8 mouse cellular contexts compared by ENCODE assay signal in genomic region chr4:40969781-40970591, GRCm38 (mm10). TPM values are rescaled to one million over a fixed set of nuclear protein-coding genes. Genes with fewer than 3 reads are reported as not detected.
A peak's percentile ranks its signal among the peaks of the same experiment; 100 is the strongest.
DNase-seq lines count a peak whose midpoint lies in the region; ATAC-seq lines count a peak whose summit lies in the region.

No protein-coding gene starts in this region.

- no peaks in the 10 kb centered on the region for H3K27me3 ChIP-seq in heart, embryonic 15.5 days
- no peaks in the 10 kb centered on the region for H3K27me3 ChIP-seq in limb, embryonic 11.5 days (ENCODE audit: control insufficient read depth, insufficient read depth, low read length)
- H3K27me3 ChIP-seq in neural tube, embryonic 15.5 days (replicated peaks): no peaks in the 10 kb centered on the region

- no peaks in the 10 kb centered on the region for H3K9me3 ChIP-seq in heart, embryonic 15.5 days (replicated peaks)
- H3K9me3 ChIP-seq in limb, embryonic 11.5 days (ENCODE audit: control insufficient read depth, low read length): no peaks in the 10 kb centered on the region
- H3K9me3 ChIP-seq in neural tube, embryonic 15.5 days (replicated peaks): no peaks in the 10 kb centered on the region

- H3K4me1 ChIP-seq in heart, embryonic 15.5 days (replicated peaks): peaks cover 25% of the 10 kb centered on the region
- peaks cover 4% of the 10 kb centered on the region; the same call in 1 of the 2 replicates for H3K4me1 ChIP-seq in limb, embryonic 11.5 days (ENCODE audit: control insufficient read depth, insufficient read depth, low read length)
- H3K4me1 ChIP-seq in neural tube, embryonic 15.5 days: peaks cover 25% of the 10 kb centered on the region

- 12% methylated on average over 10 of the region's 13 CpGs for WGBS in heart, embryonic 15.5 days
- 15% methylated on average over 11 of the region's 13 CpGs for WGBS in limb, embryonic 11.5 days
- 11% methylated on average over 13 of the region's 13 CpGs for WGBS in neural tube, embryonic 15.5 days

- peak overlapping the region; percentile 85 for H3K4me3 ChIP-seq in heart, embryonic 15.5 days
- H3K4me3 ChIP-seq in limb, embryonic 11.5 days (ENCODE audit: low read depth, low read length): peak overlapping the region; percentile 86
- H3K4me3 ChIP-seq in neural tube, embryonic 15.5 days (replicated peaks): peak overlapping the region; percentile 99

- DNase-seq in frontal cortex, postnatal 36 days (ENCODE audit: low spot score in 2 of 2): no peak
- peak; percentile 38 for DNase-seq in R1 (ENCODE audit: low read depth, low spot score)
- peak; percentile 24 for DNase-seq in limb, embryonic 11.5 days (ENCODE audit: low spot score)
- no peak for DNase-seq in gastrocnemius, postnatal 10 days
- no peak for DNase-seq in thymus, postnatal 0 days (ENCODE audit: low spot score)

- H3K27ac ChIP-seq in heart, embryonic 15.5 days: peak overlapping the region; percentile 95
- H3K27ac ChIP-seq in limb, embryonic 11.5 days (replicated peaks; ENCODE audit: low read depth, low read length): peak overlapping the region; percentile 57
- H3K27ac ChIP-seq in neural tube, embryonic 15.5 days (replicated peaks): peak overlapping the region; percentile 94

- peak overlapping the region; percentile 84 for H3K9ac ChIP-seq in heart, embryonic 15.5 days
- peak overlapping the region; percentile 75 for H3K9ac ChIP-seq in limb, embryonic 11.5 days (ENCODE audit: low read length)
- H3K9ac ChIP-seq in neural tube, embryonic 15.5 days (replicated peaks): peak overlapping the region; percentile 93

- ATAC-seq in frontal cortex, adult (ENCODE audit: low TSS enrichment): peak; percentile 1; the same call in 1 of the 2 replicates
- 0 out of 2 replicates have a peak, but pooled peaks have one; percentile 2 for ATAC-seq in heart, embryonic 15.5 days (replicated peaks; ENCODE audit: insufficient number of reproducible peaks, insufficient read depth, low FRiP score, low read depth)
- ATAC-seq in limb, embryonic 11.5 days (ENCODE audit: insufficient number of reproducible peaks, low FRiP score, low TSS enrichment, low read depth): peak; percentile 33; the same call in 1 of the 2 replicates
- peak; percentile 20; the same call in 1 of the 2 replicates for ATAC-seq in neural tube, embryonic 15.5 days (ENCODE audit: low FRiP score)

- peak overlapping the region; percentile 81 for H3K4me2 ChIP-seq in heart, embryonic 15.5 days
- peak overlapping the region; percentile 56 for H3K4me2 ChIP-seq in limb, embryonic 11.5 days (ENCODE audit: low read depth, severe bottlenecking)
- H3K4me2 ChIP-seq in neural tube, embryonic 15.5 days: peak overlapping the region; percentile 79

- H3K36me3 ChIP-seq in heart, embryonic 15.5 days: peaks cover 9% of the 10 kb centered on the region
- peaks cover 2% of the 10 kb centered on the region; the same call in 1 of the 2 replicates for H3K36me3 ChIP-seq in limb, embryonic 11.5 days (ENCODE audit: control insufficient read depth, insufficient read depth, low read length)
- peaks cover 24% of the 10 kb centered on the region for H3K36me3 ChIP-seq in neural tube, embryonic 15.5 days

RNA-seq across cellular contexts. Expression of gene Nfx1, which starts 0.7 kb away (rescaled TPM):
- polyA plus RNA-seq in heart, embryonic 15.5 days (2015; fragmentation: Nextera tagmentation; extraction: Ambion mirVana): 45.2 and 57.4 TPM in 2 replicates
- 99.6 and 111 TPM in 2 replicates for polyA plus RNA-seq in limb, embryonic 11.5 days (2014; fragmentation: Nextera tagmentation; extraction: Ambion mirVana)
- 95.2 and 97.9 TPM in 2 replicates for polyA plus RNA-seq in neural tube, embryonic 15.5 days (2015; fragmentation: Nextera tagmentation; extraction: Ambion mirVana)
- total RNA-seq in gastrocnemius, postnatal 10 days (2021): 10 to 100 TPM; 23.9 to 33.3 TPM
- polyA plus RNA-seq in thymus, postnatal 0 days (2015; fragmentation: Nextera tagmentation; extraction: Ambion mirVana): 63.5 and 65.6 TPM in 2 replicates

RNA-seq across cellular contexts. Expression of gene Chmp5, which starts 21.8 kb away (rescaled TPM):
- polyA plus RNA-seq in heart, embryonic 15.5 days (2015; fragmentation: Nextera tagmentation; extraction: Ambion mirVana): 73.8 and 73.9 TPM in 2 replicates
- 110 and 115 TPM in 2 replicates for polyA plus RNA-seq in limb, embryonic 11.5 days (2014; fragmentation: Nextera tagmentation; extraction: Ambion mirVana)
- polyA plus RNA-seq in neural tube, embryonic 15.5 days (2015; fragmentation: Nextera tagmentation; extraction: Ambion mirVana): 137 and 147 TPM in 2 replicates
- total RNA-seq in gastrocnemius, postnatal 10 days (2021): 10 to 100 TPM; 33.0 to 33.9 TPM
- 131 and 141 TPM in 2 replicates for polyA plus RNA-seq in thymus, postnatal 0 days (2015; fragmentation: Nextera tagmentation; extraction: Ambion mirVana)

RNA-seq across cellular contexts. Expression of gene Bag1, which starts 21.9 kb away (rescaled TPM):
- polyA plus RNA-seq in heart, embryonic 15.5 days (2015; fragmentation: Nextera tagmentation; extraction: Ambion mirVana): 179 and 181 TPM in 2 replicates
- polyA plus RNA-seq in limb, embryonic 11.5 days (2014; fragmentation: Nextera tagmentation; extraction: Ambion mirVana): 254 and 256 TPM in 2 replicates
- 195 and 200 TPM in 2 replicates for polyA plus RNA-seq in neural tube, embryonic 15.5 days (2015; fragmentation: Nextera tagmentation; extraction: Ambion mirVana)
- total RNA-seq in gastrocnemius, postnatal 10 days (2021): 100 to 1,000 TPM; 158 to 160 TPM
- 185 and 190 TPM in 2 replicates for polyA plus RNA-seq in thymus, postnatal 0 days (2015; fragmentation: Nextera tagmentation; extraction: Ambion mirVana)

RNA-seq across cellular contexts. Expression of gene Spink4, which starts 50.1 kb away (rescaled TPM):
- polyA plus RNA-seq in heart, embryonic 15.5 days (2015; fragmentation: Nextera tagmentation; extraction: Ambion mirVana): 4.8 and 8.2 TPM in 2 replicates
- polyA plus RNA-seq in limb, embryonic 11.5 days (2014; fragmentation: Nextera tagmentation; extraction: Ambion mirVana): not detected in 2 replicates
- polyA plus RNA-seq in neural tube, embryonic 15.5 days (2015; fragmentation: Nextera tagmentation; extraction: Ambion mirVana): 4.2 TPM in 1 of 2 replicates, not detected in the other
- not detected for total RNA-seq in gastrocnemius, postnatal 10 days (2021)
- polyA plus RNA-seq in thymus, postnatal 0 days (2015; fragmentation: Nextera tagmentation; extraction: Ambion mirVana): 2.4 and 2.6 TPM in 2 replicates

Comparison
In these comparisons a context has a peak if more than half of its experiments do, and no peak if none do; other contexts are left out.
1. DNase-seq: peak in R1 (single experiment) and limb, embryonic 11.5 days (single experiment); none in frontal cortex, postnatal 36 days (0 of 2), gastrocnemius, postnatal 10 days (single experiment) and thymus, postnatal 0 days (single experiment).
2. Peak in every context shown above with its lines, with median percentiles within 50 percentile points of each other: ATAC-seq, H3K27ac ChIP-seq, H3K4me2 ChIP-seq, H3K4me3 ChIP-seq and H3K9ac ChIP-seq.